Mouse (Mus musculus): ENCODE measurements around the gene Gm20489. TPM values are rescaled to one million over a fixed set of nuclear protein-coding genes. Genes with fewer than 3 reads are reported as not detected.

Gene Gm20489
- polyA plus RNA-seq (2011; ENCODE audit: insufficient read length, low read depth, missing spikeins): not detected in 2 replicates

GRCm38 (mm10) chrX:101268755-101269124 lies at the start of gene Gm20489:
Gene Gm20489, minus strand, starts transcription at chrX:101269023.
- no peak for TF ChIP-seq POLR2A (IDR thresholded peaks at IDR 0.05; ENCODE audit: low read depth, low read length)
- no peak for TF ChIP-seq CTCF (IDR thresholded peaks at IDR 0.05; ENCODE audit: borderline replicate concordance, insufficient read depth, low read length)
- no peaks in the 10 kb centered on the region for H3K4me1 ChIP-seq (ENCODE audit: control insufficient read depth, insufficient read depth, low read length)

GRCm38 (mm10) chrX:101313625-101314359 lies 45.0 kb upstream of the Gm20489 start:
- TF ChIP-seq CTCF (IDR thresholded peaks at IDR 0.05; ENCODE audit: borderline replicate concordance, insufficient read depth, low read length) (no peak), POLR2A (IDR thresholded peaks at IDR 0.05; ENCODE audit: low read depth, low read length) (no peak)
- Histone ChIP-seq H3K27ac (ENCODE audit: insufficient read depth, low read length) (no peak overlapping the region), H3K4me3 (ENCODE audit: insufficient read depth, low read length) (no peak overlapping the region), H3K4me1 (ENCODE audit: control insufficient read depth, insufficient read depth, low read length) (no peaks in the 10 kb centered on the region)

More at GRCm38 (mm10) chrX:101268755-101269124, at the start of gene Gm20489:
- Histone ChIP-seq H3K27ac (ENCODE audit: insufficient read depth, low read length) (no peak within 1 kb of the TSS), H3K4me3 (ENCODE audit: insufficient read depth, low read length) (no peak within 1 kb of the TSS)

DNA sequence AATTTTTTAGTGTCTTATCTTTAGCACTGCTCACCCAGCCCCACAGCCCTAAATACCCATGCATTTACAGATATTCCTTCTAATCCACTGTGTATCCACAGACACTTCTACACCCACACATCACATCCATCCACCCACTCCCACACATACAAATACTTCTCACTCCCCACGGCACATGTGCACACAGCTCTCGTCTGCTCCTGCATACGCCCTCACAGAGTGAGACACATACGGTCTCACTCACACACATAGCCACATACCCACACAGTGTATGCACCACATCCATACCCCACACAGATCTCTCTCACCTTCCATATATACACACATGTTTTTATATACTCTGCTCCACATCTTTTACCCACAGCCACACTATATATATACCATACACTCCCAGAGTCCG lies 40.5 kb upstream of the Gm20489 start:
- Histone ChIP-seq H3K4me1 (ENCODE audit: control insufficient read depth, insufficient read depth, low read length) (no peaks in the 10 kb centered on the region), H3K27ac (ENCODE audit: insufficient read depth, low read length) (no peak overlapping the region), H3K4me3 (ENCODE audit: insufficient read depth, low read length) (no peak overlapping the region)
- no peak for TF ChIP-seq CTCF (IDR thresholded peaks at IDR 0.05; ENCODE audit: borderline replicate concordance, insufficient read depth, low read length)
- no peak for TF ChIP-seq POLR2A (IDR thresholded peaks at IDR 0.05; ENCODE audit: low read depth, low read length)

GRCm38 (mm10) chrX:101304646-101305045 lies 35.8 kb upstream of the Gm20489 start:
- TF ChIP-seq CTCF (IDR thresholded peaks at IDR 0.05; ENCODE audit: borderline replicate concordance, insufficient read depth, low read length): no peak
- TF ChIP-seq POLR2A (IDR thresholded peaks at IDR 0.05; ENCODE audit: low read depth, low read length): no peak
- H3K4me1 ChIP-seq (ENCODE audit: control insufficient read depth, insufficient read depth, low read length): no peaks in the 10 kb centered on the region
- no peak overlapping the region for H3K4me3 ChIP-seq (ENCODE audit: insufficient read depth, low read length)
- H3K27ac ChIP-seq (ENCODE audit: insufficient read depth, low read length): no peak overlapping the region

GRCm38 (mm10) chrX:101301654-101302053 lies 32.8 kb upstream of the Gm20489 start:
- TF ChIP-seq CTCF (IDR thresholded peaks at IDR 0.05; ENCODE audit: borderline replicate concordance, insufficient read depth, low read length): no peak
- no peak for TF ChIP-seq POLR2A (IDR thresholded peaks at IDR 0.05; ENCODE audit: low read depth, low read length)
- H3K4me3 ChIP-seq (ENCODE audit: insufficient read depth, low read length): no peak overlapping the region
- no peaks in the 10 kb centered on the region for H3K4me1 ChIP-seq (ENCODE audit: control insufficient read depth, insufficient read depth, low read length)
- no peak overlapping the region for H3K27ac ChIP-seq (ENCODE audit: insufficient read depth, low read length)

GRCm38 (mm10) chrX:101300427-101301030 lies 31.7 kb upstream of the Gm20489 start:
- H3K27ac ChIP-seq (ENCODE audit: insufficient read depth, low read length): no peak overlapping the region
- no peaks in the 10 kb centered on the region for H3K4me1 ChIP-seq (ENCODE audit: control insufficient read depth, insufficient read depth, low read length)
- TF ChIP-seq POLR2A (IDR thresholded peaks at IDR 0.05; ENCODE audit: low read depth, low read length) (no peak), CTCF (IDR thresholded peaks at IDR 0.05; ENCODE audit: borderline replicate concordance, insufficient read depth, low read length) (no peak)
- H3K4me3 ChIP-seq (ENCODE audit: insufficient read depth, low read length): no peak overlapping the region

GRCm38 (mm10) chrX:101299473-101300426 lies 30.9 kb upstream of the Gm20489 start:
- no peak for TF ChIP-seq POLR2A (IDR thresholded peaks at IDR 0.05; ENCODE audit: low read depth, low read length)
- TF ChIP-seq CTCF (IDR thresholded peaks at IDR 0.05; ENCODE audit: borderline replicate concordance, insufficient read depth, low read length): no peak
- no peak overlapping the region for H3K4me3 ChIP-seq (ENCODE audit: insufficient read depth, low read length)
- no peak overlapping the region for H3K27ac ChIP-seq (ENCODE audit: insufficient read depth, low read length)
- H3K4me1 ChIP-seq (ENCODE audit: control insufficient read depth, insufficient read depth, low read length): no peaks in the 10 kb centered on the region

DNA sequence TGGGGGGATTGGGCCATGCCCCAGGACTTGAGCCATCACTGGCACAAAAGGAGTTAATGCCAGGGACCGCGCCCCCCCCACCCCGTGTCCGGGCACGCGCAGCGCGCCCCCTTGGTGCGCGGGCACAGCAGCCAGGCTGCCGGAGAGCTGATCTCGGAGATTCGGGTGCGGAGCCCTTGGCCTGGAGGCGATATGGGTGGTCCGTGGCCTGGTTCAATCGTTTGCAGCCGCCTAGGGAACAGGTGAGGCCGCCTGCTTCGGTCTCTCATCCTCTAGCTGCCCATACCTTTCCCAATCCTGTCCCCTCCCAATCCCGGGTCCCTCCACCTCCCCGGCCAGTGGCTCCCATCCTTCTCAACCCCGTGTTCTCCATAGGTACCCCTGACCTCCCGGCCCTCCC lies 30.2 kb upstream of the Gm20489 start, which contains the start of gene Nlgn3:
Gene Nlgn3, plus strand, starts transcription at position 114 of the 400 bp plus-strand sequence.
- H3K27ac ChIP-seq (ENCODE audit: insufficient read depth, low read length): no peak within 1 kb of the TSS
- H3K4me1 ChIP-seq (ENCODE audit: control insufficient read depth, insufficient read depth, low read length): no peaks in the 10 kb centered on the region
- no peak within 1 kb of the TSS for H3K4me3 ChIP-seq (ENCODE audit: insufficient read depth, low read length)
- TF ChIP-seq CTCF (IDR thresholded peaks at IDR 0.05; ENCODE audit: borderline replicate concordance, insufficient read depth, low read length): no peak
- no peak for TF ChIP-seq POLR2A (IDR thresholded peaks at IDR 0.05; ENCODE audit: low read depth, low read length)

DNA sequence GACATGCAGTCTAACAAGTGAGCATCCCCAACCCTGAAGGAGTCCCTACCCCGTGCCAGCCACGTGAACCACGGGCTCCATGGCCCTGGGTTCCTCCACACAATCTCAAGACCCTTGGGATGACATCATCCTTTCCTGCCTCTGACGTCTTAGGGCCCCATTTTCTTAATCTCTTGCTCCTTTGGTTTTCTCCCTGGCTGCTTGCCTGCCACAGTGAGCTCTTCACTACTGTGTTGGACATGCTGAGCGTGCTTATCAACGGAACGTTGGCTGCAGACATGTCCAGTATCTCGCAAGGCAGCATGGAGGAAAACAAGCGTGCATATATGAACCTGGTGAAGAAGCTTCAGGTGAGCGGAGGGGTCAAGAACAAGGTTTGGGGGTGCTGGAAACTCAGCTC lies 21.3 kb upstream of the Gm20489 start:
- Histone ChIP-seq H3K27ac (ENCODE audit: insufficient read depth, low read length) (no peak overlapping the region), H3K4me3 (ENCODE audit: insufficient read depth, low read length) (no peak overlapping the region), H3K4me1 (ENCODE audit: control insufficient read depth, insufficient read depth, low read length) (no peaks in the 10 kb centered on the region)
- TF ChIP-seq POLR2A (IDR thresholded peaks at IDR 0.05; ENCODE audit: low read depth, low read length) (no peak), CTCF (IDR thresholded peaks at IDR 0.05; ENCODE audit: borderline replicate concordance, insufficient read depth, low read length) (no peak)
